Mouse (Mus musculus): ENCODE measurements around the gene N4bp3. TPM values are rescaled to one million over a fixed set of nuclear protein-coding genes. Genes with fewer than 3 reads are reported as not detected.
"Not testable (repeated sequence)": the region's sequence is repeated elsewhere in the genome, so short reads cannot be mapped to it uniquely, and the experiment has no call there.

The N4bp3 gene
- total RNA-seq (2021), result 11.1 and 13.7 TPM in 2 replicates
- long read RNA-seq, transcript N4bp3-201 (5 exons, 2,367 nt), result major isoform, 26 of 36 reads
- long read RNA-seq, partial matches to known transcripts, result 7 of 36 reads
- long read RNA-seq, other reads (novel, unspliced or antisense), result 3 of 36 reads

DNA sequence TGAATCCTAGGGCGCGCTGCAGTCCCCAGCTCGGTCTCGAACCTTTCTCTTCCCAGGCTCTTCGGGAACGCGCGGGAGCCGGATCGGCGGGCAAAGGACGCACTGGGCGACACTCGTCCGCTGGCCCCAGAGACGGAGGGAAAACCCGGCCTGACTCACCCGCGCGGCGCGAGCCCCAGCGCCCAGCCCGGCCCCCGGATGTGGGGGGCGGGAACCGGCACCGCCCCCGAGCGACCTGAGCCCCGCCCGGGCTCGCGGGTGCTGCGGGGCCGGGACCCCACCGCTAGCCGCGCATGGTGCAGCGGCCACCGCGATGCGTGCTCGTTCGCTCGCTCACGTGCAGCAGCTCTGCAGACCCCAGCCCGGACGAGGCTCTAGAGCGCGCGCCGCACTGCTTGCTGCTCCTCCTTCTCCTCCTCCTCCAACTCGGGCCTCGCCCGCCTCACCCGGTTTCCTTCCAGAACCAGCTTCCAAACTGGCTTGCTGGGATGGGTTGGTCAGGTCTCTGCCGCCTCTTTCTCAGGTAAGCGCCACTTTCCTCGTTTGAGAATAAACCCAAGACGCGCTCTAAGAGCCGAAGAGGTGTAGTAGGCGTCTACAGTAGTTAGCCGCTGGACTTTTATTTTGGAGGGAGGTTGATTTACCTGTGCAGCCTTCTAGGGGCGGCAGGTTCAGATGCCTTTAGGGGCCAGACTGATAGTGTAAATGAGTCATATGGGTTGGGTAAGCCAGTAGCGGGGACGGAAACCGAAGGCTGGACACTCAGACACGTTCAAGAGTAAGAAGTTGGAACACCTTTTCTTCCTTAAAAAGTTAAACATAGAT is at the start of gene N4bp3, which contains the start of gene D930048N14Rik:
N4bp3 (minus strand) TSS at position 152 of the 825 bp plus-strand sequence.
D930048N14Rik (plus strand) TSS at position 264 of the 825 bp plus-strand sequence.
- peak; percentile 88 for DNase-seq

- DNase-seq, result no peak
These were observed 44.3 kb upstream of the N4bp3 start for GRCm38 (mm10) chr11:51694984-51695383.

- not testable (repeated sequence) for DNase-seq
These were observed 40.0 kb upstream of the N4bp3 start for GRCm38 (mm10) chr11:51690597-51690996.

DNA sequence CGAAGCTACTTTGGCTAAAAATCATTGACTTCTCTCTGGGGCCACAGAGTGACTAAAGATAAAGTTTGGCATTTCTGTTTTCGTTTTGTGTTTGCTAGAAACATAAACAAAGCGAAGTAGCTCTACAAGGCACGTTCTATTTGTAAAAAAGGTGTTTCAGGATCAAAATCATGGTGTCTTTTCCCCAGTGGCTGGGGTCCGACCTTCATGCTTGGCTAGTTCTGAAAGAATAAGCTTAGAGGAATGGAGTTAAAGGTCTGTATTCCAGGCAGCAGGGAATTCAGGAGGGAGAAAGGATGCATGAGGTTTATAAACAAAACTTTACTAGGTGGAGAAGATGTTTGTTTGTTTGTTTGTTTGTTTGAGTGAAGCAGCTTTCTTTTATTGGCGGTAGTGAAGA is 38.7 kb upstream of the N4bp3 start:
- DNase-seq, result no peak

GRCm38 (mm10) chr11:51688330-51689328 is 38.0 kb upstream of the N4bp3 start, which contains the start of gene 0610009B22Rik:
Gene 0610009B22Rik (minus strand): TSS chr11:51688874.
- peak; percentile 100 for DNase-seq

- no peak for DNase-seq
These were observed 31.3 kb upstream of the N4bp3 start for GRCm38 (mm10) chr11:51681976-51682374.

DNA sequence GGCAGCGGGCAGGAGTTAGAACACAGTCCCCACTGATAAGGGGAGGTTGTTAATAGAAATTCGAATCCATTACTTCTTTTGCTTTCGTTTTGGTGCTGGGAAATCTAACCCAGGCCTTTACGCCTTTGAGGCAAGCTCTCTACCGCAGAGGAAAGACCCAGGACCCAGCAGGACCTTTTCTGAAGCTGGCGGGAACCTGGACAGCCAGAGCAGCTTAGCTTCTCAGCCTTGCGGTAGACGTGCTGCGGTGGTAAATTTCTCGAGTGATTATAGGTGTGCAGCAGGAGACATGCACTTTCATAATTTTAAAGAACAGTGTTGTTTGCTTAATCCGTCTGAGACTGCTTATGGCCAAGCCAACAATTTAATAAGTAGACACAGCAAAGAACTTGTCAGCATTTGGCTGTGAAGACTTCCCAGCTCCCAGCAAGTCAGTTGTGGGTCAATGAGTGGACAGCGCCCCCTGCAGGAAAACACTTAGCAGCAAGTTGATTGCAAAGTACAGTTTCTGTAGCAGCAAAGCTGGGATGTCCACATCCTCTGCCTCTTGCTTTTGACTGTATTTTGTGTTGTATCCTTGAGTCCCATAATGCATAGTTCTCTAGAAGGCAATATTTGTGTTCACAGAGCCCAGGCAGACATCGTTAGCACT is 30.8 kb upstream of the N4bp3 start:
- DNase-seq, result peak; percentile 88

DNA sequence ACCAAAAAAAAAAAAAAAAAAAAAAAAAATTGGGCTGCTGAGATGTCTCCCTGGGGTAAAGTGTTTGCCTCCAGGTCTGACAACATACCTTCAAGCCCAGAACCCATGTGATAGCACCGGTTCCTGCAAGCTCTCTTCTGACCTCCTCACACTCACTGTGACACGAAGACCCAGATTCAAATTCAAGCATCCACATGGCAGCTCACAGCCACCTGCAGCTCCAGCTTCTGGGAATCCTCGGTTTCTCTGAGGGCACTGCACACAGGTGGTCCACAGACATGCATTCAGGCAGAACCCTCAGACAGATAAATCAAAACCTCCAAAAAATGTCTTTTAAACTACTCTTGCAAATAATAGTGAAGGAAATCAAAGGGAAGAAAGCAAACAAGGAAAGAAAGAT is 28.8 kb upstream of the N4bp3 start:
- DNase-seq, result no peak

DNA sequence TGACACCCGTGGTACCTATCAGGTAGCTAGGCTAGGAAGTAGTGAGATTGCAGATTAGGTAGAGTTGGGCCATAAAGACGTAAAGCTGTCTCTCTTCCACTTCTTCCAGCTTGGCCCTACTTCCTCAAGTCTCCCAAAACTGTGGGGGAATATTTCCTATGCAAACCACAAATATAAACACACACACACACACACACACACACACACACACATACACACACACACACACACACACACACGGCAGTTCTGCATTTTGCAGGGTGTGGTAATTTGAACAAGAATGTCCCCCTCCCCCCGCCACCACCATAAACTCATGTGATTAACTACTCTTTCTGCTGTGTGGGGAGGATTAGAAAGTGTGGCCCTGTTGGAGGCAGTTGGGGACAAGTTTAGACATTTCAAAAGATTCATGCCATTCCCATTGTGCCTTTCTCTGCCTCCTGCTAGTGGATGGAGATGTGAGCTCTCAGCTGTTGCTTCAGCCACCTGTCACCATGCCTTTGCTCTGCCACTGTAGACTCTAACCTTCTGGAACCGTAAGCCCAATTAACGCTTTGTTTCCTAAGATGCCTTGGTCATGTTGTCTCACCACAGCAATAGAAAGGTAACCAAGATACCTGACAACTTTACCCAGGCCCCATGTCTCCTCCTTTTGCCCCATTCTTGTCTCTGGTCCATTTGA is 27.2 kb upstream of the N4bp3 start:
- DNase-seq, result no peak

- DNase-seq, result no peak
These were observed 24.7 kb upstream of the N4bp3 start for GRCm38 (mm10) chr11:51675386-51675785.

DNA sequence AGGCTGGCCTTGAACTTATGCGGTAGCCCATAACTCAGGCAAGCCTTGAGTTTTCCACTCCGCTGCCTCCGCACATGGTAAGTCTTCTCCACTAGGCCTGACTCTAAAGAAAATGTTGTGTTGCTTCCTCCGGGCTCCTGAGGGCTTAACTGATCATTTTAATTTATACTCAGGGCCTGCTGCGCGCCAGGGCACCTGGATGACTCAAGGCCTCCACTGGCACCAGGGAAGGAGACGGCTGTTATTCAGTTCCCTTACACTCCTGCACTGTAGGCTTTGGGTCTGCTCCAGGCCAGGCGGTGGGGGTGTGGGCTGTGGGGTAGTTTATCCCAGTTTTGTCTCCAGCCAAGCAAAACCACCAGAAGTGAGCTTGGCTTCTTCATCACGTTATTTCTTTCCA is 22.6 kb upstream of the N4bp3 start:
- DNase-seq, result no peak

DNA sequence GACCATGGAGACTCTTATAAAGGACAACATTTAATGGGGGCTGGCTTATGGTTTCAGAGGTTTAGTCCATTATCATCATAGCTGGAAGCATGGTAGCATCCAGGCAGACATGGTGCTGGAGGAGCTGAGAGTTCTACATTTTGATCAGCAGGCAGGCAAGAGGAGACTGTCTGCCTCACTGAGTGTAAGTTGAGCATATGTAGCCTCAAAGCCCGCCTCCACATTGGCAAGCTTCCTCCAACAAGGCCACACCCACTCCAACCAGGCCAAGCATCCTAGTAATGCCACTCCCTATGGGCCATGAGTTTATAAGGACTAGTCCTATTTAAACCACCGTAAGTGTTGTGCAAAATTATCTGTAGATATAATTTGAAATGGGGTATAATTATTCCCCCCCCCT is 20.7 kb upstream of the N4bp3 start:
- no peak for DNase-seq

GRCm38 (mm10) chr11:51670846-51671245 is 20.2 kb upstream of the N4bp3 start:
- no peak for DNase-seq

DNA sequence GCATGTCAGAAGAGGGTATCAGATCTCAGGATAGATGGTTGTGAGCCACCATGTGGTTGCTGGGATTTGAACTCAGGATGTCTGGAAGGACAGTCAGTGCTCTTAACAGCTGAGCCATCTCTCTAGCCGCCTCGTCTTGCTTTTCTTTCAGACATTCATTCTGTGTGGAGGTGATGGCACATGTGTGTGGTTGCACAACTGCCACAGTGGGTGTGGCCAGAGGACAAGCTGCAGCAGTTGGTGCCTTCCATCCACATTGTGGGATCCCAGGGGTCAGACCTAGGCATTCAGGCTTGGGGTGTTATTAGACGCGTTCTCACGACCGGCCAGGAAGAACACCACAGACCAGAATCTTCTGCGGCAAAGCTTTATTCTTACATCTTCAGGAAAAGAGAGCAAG is 14.1 kb upstream of the N4bp3 start:
- DNase-seq, result not testable (repeated sequence)

- DNase-seq, result no peak
These were observed 12.0 kb upstream of the N4bp3 start for GRCm38 (mm10) chr11:51662632-51663031.

- DNase-seq, result no peak
These were observed 11.3 kb upstream of the N4bp3 start for GRCm38 (mm10) chr11:51661867-51662365.

GRCm38 (mm10) chr11:51658705-51659104 is 8.1 kb upstream of the N4bp3 start:
- DNase-seq, result no peak

DNA sequence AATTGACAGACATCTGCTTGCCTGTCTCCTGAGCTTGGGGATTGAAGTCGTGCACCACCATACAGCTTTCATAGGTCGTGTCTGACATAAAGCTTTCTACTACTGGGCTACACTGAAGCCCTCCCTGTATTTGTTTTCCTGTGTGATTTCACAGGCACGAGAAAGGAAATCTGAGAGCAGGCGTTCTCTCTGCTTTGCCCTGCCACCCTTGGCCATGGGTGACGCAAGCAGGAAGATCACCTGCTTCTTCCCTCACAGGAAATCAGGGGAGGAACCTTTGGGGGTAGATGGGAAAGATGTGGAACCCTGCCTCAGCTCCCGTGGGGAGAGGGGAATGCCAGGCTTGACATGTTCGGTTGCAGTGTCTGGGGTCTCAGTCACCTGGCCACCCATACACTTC is 7.6 kb upstream of the N4bp3 start:
- DNase-seq, result no peak

GRCm38 (mm10) chr11:51656798-51657521 is 6.3 kb upstream of the N4bp3 start:
- DNase-seq, result no peak

- no peak for DNase-seq
These were observed 4.2 kb upstream of the N4bp3 start for GRCm38 (mm10) chr11:51654891-51655290.

Measured in adrenal gland, postnatal 25 days (tissue).